Mouse (Mus musculus) lung, adult 2 months (tissue): ENCODE measurements around the gene Nelfb.

Source experiments
- CTCF ChIP-seq: fragments of 200-500 bp; IDR thresholded peaks from 2 replicates; pipeline ENCODE4 v1.5.1; 2011; ENCODE audit warnings: mild to moderate bottlenecking, low read length, control low read depth; ENCODE audit not compliant: insufficient read depth
- POLR2A ChIP-seq: fragments of 200-500 bp; IDR thresholded peaks from 2 replicates; pipeline ENCODE4 v1.6.1; 2011; ENCODE audit warnings: low read depth, mild to moderate bottlenecking, control low read depth, low read length, borderline replicate concordance; ENCODE audit errors: extremely low read depth

- TF ChIP-seq CTCF: no peak
- no peak for TF ChIP-seq POLR2A
These were observed 55.1 kb downstream of the Nelfb start for GRCm38 (mm10) chr2:25156177-25156576.
